Mouse (Mus musculus): ENCODE results near the gene Gm20388.

DNA sequence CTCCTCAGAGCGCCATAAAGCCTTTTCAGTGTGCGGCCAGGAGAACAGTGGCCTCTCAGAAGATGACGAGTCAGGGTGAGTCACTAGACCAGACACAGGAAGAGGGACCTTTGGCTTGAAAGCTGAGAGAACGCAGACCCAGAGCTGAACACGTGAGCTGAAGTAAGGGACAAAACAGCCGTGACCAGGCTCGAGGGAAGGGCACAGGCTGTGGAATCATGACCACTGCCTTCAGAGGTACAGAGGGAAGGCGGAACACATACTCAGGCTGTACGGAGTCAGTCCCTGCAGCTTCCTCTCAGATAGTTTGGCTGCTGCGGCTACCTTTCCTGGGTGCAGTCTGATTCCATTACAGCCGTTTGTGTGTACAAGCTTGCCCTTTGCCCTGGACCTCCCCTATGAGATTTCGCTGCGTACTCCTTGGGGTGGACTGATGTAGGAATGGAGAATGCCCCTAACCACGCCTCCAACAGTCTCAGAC is 2674.8 kb downstream of the Gm20388 start:
- TF ChIP-seq POLR2A (IDR thresholded peaks at IDR 0.05; ENCODE audit: low read depth, low read length) = no peak
- no peak for TF ChIP-seq CTCF (conservative IDR thresholded peaks at IDR 0.05; ENCODE audit: insufficient read depth, insufficient read length, low read depth, low read length)

All from kidney, adult 2 months (tissue).